Mouse (Mus musculus) CH12.LX (cell line): ENCODE results near the gene Tfdp2. TPM values are rescaled to one million over a fixed set of nuclear protein-coding genes. Genes with fewer than 3 reads are reported as not detected.

ENCODE experiments used
- DNase-seq: peaks from one replicate; pipeline ENCODE4 v3.0.0-alpha.2; 2013; ENCODE audit errors: extremely low read depth
- H3K27ac ChIP-seq: 2 replicates; pipeline ENCODE4 v1.5.1; 2012; ENCODE audit warnings: low read depth, mild to moderate bottlenecking, control low read depth, moderate library complexity; ENCODE audit not compliant: insufficient read depth
- H3K27me3 ChIP-seq: replicated peaks from 2 replicates; pipeline ENCODE3; 2012; ENCODE audit warnings: inconsistent platforms
- H3K36me3 ChIP-seq, 2 experiments: replicated peaks in 1 of 2; 2 replicates each; pipeline versions ENCODE3 to v1.6.1; 2012; ENCODE audit warnings: inconsistent platforms in 1 of 2, low read length in 1 of 2, mild to moderate bottlenecking in 1 of 2, mixed read lengths in 1 of 2, moderate library complexity in 1 of 2; ENCODE audit not compliant: control insufficient read depth in 1 of 2, insufficient read depth in 1 of 2
- H3K4me1 ChIP-seq, 2 experiments: 2 replicates each; pipeline ENCODE4 v1.6.1; 2012; ENCODE audit warnings: inconsistent platforms in 1 of 2, moderate library complexity in 1 of 2; ENCODE audit not compliant: insufficient read depth in 2 of 2, control insufficient read depth in 1 of 2
- H3K4me2 ChIP-seq: 2 replicates; pipeline ENCODE4 v1.6.1; 2012; ENCODE audit warnings: low read depth, mild to moderate bottlenecking, control low read depth; ENCODE audit not compliant: poor library complexity, insufficient read depth, severe bottlenecking
- H3K4me3 ChIP-seq, 3 experiments: fragments of 150-350 bp in 1 of 3; sonication (generic) in 1 of 3; replicated peaks in 1 of 3; 2 replicates each; pipeline versions ENCODE3 to v1.5.1; 2011 to 2012; ENCODE audit warnings: low read depth in 2 of 3, low read length in 2 of 3, mild to moderate bottlenecking in 2 of 3, moderate library complexity in 2 of 3, control low read depth in 1 of 3, improper control_type of control experiment in 1 of 3, inconsistent platforms in 1 of 3, mixed read lengths in 1 of 3; ENCODE audit not compliant: poor library complexity in 1 of 3
- H3K79me2 ChIP-seq: replicated peaks from 2 replicates; pipeline ENCODE4 v1.6.1; 2012; ENCODE audit warnings: mild to moderate bottlenecking, moderate library complexity; ENCODE audit not compliant: control insufficient read depth, poor library complexity, insufficient read depth, severe bottlenecking; ENCODE audit errors: extremely low read depth
- H3K9ac ChIP-seq: 2 replicates; pipeline ENCODE4 v1.6.1; 2012; ENCODE audit warnings: low read depth, mild to moderate bottlenecking, control low read depth, moderate library complexity; ENCODE audit not compliant: insufficient read depth
- H3K9me3 ChIP-seq: replicated peaks from 2 replicates; pipeline ENCODE3; 2012; ENCODE audit warnings: low read length, inconsistent platforms, mixed read lengths
- BHLHE40 ChIP-seq: IDR thresholded peaks from 2 replicates; pipeline ENCODE4 v1.6.1; 2011; ENCODE audit warnings: mild to moderate bottlenecking, low read depth, low read length, improper control_type of control experiment
- ELF1 ChIP-seq: IDR thresholded peaks from 2 replicates; pipeline ENCODE4 v1.6.1; 2014; ENCODE audit warnings: low read depth, mild to moderate bottlenecking, inconsistent platforms, low read length, improper control_type of control experiment
- HCFC1 ChIP-seq: IDR thresholded peaks from 2 replicates; pipeline ENCODE4 v1.6.1; 2012; ENCODE audit warnings: low read depth, mild to moderate bottlenecking, inconsistent platforms, low read length, improper control_type of control experiment
- IRF4 ChIP-seq: IDR thresholded peaks from 2 replicates; pipeline ENCODE4 v1.6.1; 2014; ENCODE audit warnings: low read depth, mild to moderate bottlenecking, inconsistent platforms, low read length, improper control_type of control experiment
- JUN ChIP-seq: IDR thresholded peaks from 2 replicates; pipeline ENCODE4 v1.6.1; 2011; ENCODE audit warnings: low read depth, mild to moderate bottlenecking, low read length, improper control_type of control experiment, moderate library complexity; ENCODE audit not compliant: insufficient read depth
- KAT2A ChIP-seq: IDR thresholded peaks from 2 replicates; pipeline ENCODE4 v1.6.1; 2012; ENCODE audit warnings: low read length, improper control_type of control experiment, inconsistent platforms; ENCODE audit not compliant: insufficient replicate concordance
- MAX ChIP-seq: IDR thresholded peaks from 2 replicates; pipeline ENCODE4 v1.6.1; 2011; ENCODE audit warnings: low read length, improper control_type of control experiment
- MAZ ChIP-seq: IDR thresholded peaks from 2 replicates; pipeline ENCODE4 v1.6.1; 2012; ENCODE audit warnings: low read depth, mild to moderate bottlenecking, inconsistent platforms, low read length, improper control_type of control experiment, moderate library complexity
- MYC ChIP-seq: IDR thresholded peaks from 2 replicates; pipeline ENCODE4 v1.6.1; 2011; ENCODE audit warnings: low read depth, mild to moderate bottlenecking, improper control_type of control experiment, low read length
- NRF1 ChIP-seq: IDR thresholded peaks from 2 replicates; pipeline ENCODE4 v1.6.1; 2014; ENCODE audit warnings: low read depth, mild to moderate bottlenecking, inconsistent platforms, low read length, improper control_type of control experiment, moderate library complexity
- PAX5 ChIP-seq: IDR thresholded peaks from 2 replicates; pipeline ENCODE4 v1.6.1; 2012; ENCODE audit warnings: low read length, inconsistent platforms, mixed read lengths
- POLR2AphosphoS2 ChIP-seq: IDR thresholded peaks from 2 replicates; pipeline ENCODE4 v1.6.1; 2011; ENCODE audit warnings: low read depth, low read length, improper control_type of control experiment
- SIN3A ChIP-seq: IDR thresholded peaks from 2 replicates; pipeline ENCODE4 v1.6.1; 2012; ENCODE audit warnings: low read length, improper control_type of control experiment, inconsistent platforms
- USF1 ChIP-seq: IDR thresholded peaks from 2 replicates; pipeline ENCODE4 v1.6.1; 2014; ENCODE audit warnings: low read depth, mild to moderate bottlenecking, inconsistent platforms, low read length, improper control_type of control experiment
- USF2 ChIP-seq: conservative IDR thresholded peaks from 2 replicates; pipeline ENCODE4 v1.6.1; 2011; ENCODE audit warnings: low read depth, low read length, improper control_type of control experiment
- dilution Hi-C: fragments of 300-500 bp; cut with MboI; formaldehyde crosslinking; loops from 2 replicates; pipeline ENCODE4 v1.14.3; 2020; ENCODE audit warnings: low sequenced_read_pairs; ENCODE audit not compliant: extremely low pct_unique_long_range_greater_than_20kb, extremely low pct_ligation_motif_present
- in situ Hi-C: fragments of 300-500 bp; cut with MboI; formaldehyde crosslinking; loops from 3 replicates; pipeline ENCODE4 v1.14.3; 2019; ENCODE audit warnings: low sequenced_read_pairs, low pct_ligation_motif_present, low pct_unique_long_range_greater_than_20kb, mixed read lengths
- polyA plus RNA-seq: library from polyadenylated mRNA; unstranded; fragments of >175 nt; gene quantifications from 2 replicates; pipeline ENCODE4 v1.2.1, GENCODE M21; 2012; ENCODE audit warnings: low read depth; ENCODE audit not compliant: insufficient read length
- total RNA-seq, 2 experiments: library from RNA; depleted of rRNA; stranded (reverse); fragments of 300-350 nt in 1 of 2; fragments of >200 nt in 1 of 2; gene quantifications; 2 replicates each; pipeline ENCODE4 v1.2.3; 2012 to 2014

The Tfdp2 gene
- total and polyA plus RNA-seq, 3 experiments, result 3.4 to 4.9 (median 4.7) TPM

GRCm38 (mm10) chr9:96243915-96244314 is 47.8 kb downstream of the Tfdp2 start:
- Histone ChIP-seq H3K79me2 (no peaks in the 10 kb centered on the region), H3K27ac (no peak overlapping the region), H3K4me1 (no peaks in the 10 kb centered on the region), H3K4me2 (no peak overlapping the region), H3K9ac (no peak overlapping the region), H3K4me3 (no peak overlapping the region), H3K9me3 (no peaks in the 10 kb centered on the region), H3K36me3 (no peaks in the 10 kb centered on the region), H3K27me3 (no peaks in the 10 kb centered on the region)
- dilution Hi-C loops, result no loop called here
- TF ChIP-seq USF2 (no peak), BHLHE40 (0 out of 2 replicates have a peak, but pooled peaks have one; percentile 11), HCFC1 (no peak)
- no peak for DNase-seq
- in situ Hi-C loops, result no loop called here

DNA sequence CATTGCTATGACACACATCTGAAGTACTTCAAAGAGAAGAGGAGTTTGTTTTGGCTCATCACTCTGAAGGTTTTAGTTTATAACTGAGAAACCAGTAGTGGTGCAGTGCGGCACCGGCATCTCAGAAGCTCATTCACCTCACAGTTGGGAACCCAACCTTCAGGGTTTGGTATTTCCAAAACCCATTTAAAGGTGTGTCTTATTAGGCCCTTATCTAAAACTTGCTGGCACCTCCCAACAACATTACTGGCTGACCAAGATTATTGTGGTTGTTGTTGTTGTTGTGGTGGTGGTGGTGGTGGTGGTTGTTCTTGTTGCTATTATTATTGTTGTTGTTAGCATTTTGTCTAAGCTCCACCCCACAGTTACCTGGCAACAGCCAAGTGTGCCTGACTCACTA is 58.7 kb downstream of the Tfdp2 start:
- TF ChIP-seq PAX5 (no peak), POLR2AphosphoS2 (no peak), SIN3A (no peak), MAZ (no peak), KAT2A (no peak), ELF1 (no peak), MYC (no peak), JUN (no peak), USF1 (no peak), NRF1 (no peak), IRF4 (no peak), MAX (no peak)
- H3K4me3 ChIP-seq, result no peak overlapping the region
- no peak overlapping the region for H3K27ac ChIP-seq
- H3K79me2 ChIP-seq, result no peaks in the 10 kb centered on the region
- no peak overlapping the region for H3K4me2 ChIP-seq
- in situ Hi-C loops, result no loop called here
- no peaks in the 10 kb centered on the region for H3K36me3 ChIP-seq
- no peak for DNase-seq
- dilution Hi-C loops, result no loop called here
- no peaks in the 10 kb centered on the region for H3K9me3 ChIP-seq
- no peak overlapping the region for H3K9ac ChIP-seq
- H3K4me1 ChIP-seq, result no peaks in the 10 kb centered on the region
- no peaks in the 10 kb centered on the region for H3K27me3 ChIP-seq

DNA sequence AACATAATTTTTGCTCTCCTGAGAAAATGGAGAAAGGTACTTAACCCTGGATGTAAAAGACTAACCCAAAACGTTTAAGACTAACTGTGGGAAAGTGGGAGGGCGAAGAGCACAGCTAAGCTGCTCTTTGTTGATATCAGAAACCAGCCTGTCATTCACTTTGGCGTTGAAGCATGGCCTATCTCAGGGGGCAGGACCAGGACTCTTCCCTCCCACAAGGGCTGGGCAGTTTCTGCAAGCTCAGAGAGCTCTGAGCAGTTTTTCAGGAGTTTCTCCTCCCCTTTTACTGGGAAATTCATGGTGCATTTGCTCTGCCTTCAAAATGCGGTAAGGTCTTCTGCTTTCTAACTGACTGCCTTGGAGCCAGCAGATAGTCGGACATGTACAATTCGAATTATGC is 62.4 kb downstream of the Tfdp2 start:
- H3K4me3 ChIP-seq, result no peak overlapping the region
- no peak overlapping the region for H3K4me2 ChIP-seq
- no peak overlapping the region for H3K9ac ChIP-seq
- no peaks in the 10 kb centered on the region for H3K27me3 ChIP-seq
- H3K79me2 ChIP-seq, result no peaks in the 10 kb centered on the region
- no peaks in the 10 kb centered on the region for H3K9me3 ChIP-seq
- no peak overlapping the region for H3K27ac ChIP-seq
- no peaks in the 10 kb centered on the region for H3K4me1 ChIP-seq
- H3K36me3 ChIP-seq, result no peaks in the 10 kb centered on the region
- no peak for DNase-seq
- in situ Hi-C loops (no loop called here), dilution Hi-C loops (no loop called here)
- TF ChIP-seq POLR2AphosphoS2 (no peak), ELF1 (no peak)
